Mouse (Mus musculus): ENCODE measurements around the gene Ppp1r2.

- TF ChIP-seq CTCF (IDR thresholded peaks at IDR 0.05), result no peak
- TF ChIP-seq EP300 (IDR thresholded peaks at IDR 0.05), result no peak
Measured at GRCm38 (mm10) chr16:31305199-31305919, 30.3 kb upstream of the Ppp1r2 start.

All from lung, postnatal 0 days (tissue).